Mouse (Mus musculus) spleen, adult 2 months (tissue): Measurements from ENCODE around the gene Gm47791.

Source experiments
- CTCF ChIP-seq: fragments of 200-500 bp; IDR thresholded peaks from 2 replicates; pipeline ENCODE4 v1.5.1; 2011; ENCODE audit warnings: mild to moderate bottlenecking, inconsistent platforms; ENCODE audit not compliant: insufficient read depth, insufficient read length, insufficient replicate concordance; ENCODE audit errors: extremely low read depth
- POLR2A ChIP-seq: fragments of 200-500 bp; IDR thresholded peaks from 2 replicates; pipeline ENCODE4 v1.6.1; 2011; ENCODE audit warnings: low read depth, low read length, inconsistent platforms

DNA sequence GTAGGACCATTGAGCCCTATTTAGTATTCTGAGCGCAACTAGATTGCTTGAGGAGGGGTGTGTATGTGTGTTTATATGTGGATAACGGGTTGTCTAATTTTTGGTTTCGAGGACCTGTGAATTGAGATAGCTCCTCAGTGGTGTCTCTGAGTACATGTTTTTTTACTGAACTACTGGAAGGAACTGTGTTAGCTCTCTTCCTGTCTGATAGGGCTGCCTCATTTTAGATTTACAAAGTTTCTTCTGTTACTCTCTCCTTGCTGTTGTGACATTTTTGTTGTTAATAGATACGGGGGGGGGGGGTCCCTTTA is 45.2 kb downstream of the Gm47791 start:
- TF ChIP-seq CTCF (no peak), POLR2A (no peak)
